Mouse (Mus musculus) MN1 (cell line): ENCODE results near the gene Dbh.
A peak's percentile ranks its signal among the peaks of the same experiment; 100 is the strongest.

ENCODE experiments used
- DNase-seq: peaks from one replicate; pipeline ENCODE4 v3.0.0-alpha.2; 2016; ENCODE audit warnings: low spot score

The Dbh gene

GRCm38 (mm10) chr2:27218569-27218968 lies 53.5 kb downstream of the Dbh start:
- no peak for DNase-seq

DNA sequence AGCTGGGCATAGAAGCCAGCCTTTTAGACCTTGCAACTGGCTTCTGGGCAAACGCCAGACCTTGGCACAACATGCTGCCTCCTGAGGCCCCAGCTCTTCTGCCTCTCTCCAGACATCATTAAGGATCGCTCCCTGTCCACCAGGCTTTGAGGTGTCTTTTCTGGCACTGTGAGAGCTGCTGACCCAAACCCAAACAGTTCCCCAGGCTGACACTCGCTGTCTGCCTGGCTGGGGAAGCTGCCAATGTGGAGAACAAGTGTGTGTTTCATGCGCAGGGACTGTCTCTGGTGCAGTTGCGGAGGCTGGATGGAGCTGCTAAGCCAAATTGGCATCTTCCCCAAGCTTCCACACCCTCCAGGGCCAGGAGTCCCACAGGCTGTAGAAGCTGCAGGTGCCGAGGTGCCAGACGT lies 58.0 kb downstream of the Dbh start:
- DNase-seq = no peak

GRCm38 (mm10) chr2:27226572-27226971 lies 61.5 kb downstream of the Dbh start:
- no peak for DNase-seq

DNA sequence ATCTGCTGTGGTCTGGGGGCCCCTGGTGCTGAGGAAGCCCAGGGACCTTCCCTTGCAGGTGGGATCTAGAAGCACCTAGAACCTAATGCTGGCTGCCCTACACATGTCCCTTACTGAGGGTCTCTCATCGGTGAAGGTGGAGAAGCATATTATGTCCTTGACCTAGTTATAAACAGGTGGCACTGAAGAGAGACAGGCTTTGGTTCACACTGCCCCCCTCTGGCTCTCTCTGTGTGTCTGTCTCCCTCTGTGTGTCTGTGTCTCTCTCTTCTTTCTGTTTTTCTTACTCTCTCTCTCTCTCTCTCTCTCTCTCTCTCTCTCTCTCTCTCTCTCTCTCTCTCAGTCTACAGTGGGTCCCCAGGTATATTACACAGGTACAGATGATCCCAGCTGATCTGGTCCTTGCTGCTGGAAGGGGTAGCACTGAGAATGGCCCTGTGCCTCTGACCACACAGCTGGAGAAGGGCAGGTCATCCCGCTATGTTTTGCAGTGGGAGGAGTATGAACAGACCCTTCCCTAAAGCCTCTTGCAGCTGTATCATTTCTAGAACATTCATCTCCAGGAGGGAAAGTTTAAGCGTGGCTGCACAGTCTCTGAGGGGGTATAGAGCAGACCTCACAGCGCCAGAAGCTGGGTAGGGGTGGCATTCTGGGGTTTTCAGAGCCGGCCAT lies 63.9 kb downstream of the Dbh start:
- no peak for DNase-seq

- DNase-seq = no peak
These were observed 64.6 kb downstream of the Dbh start for GRCm38 (mm10) chr2:27229481-27230105.

DNA sequence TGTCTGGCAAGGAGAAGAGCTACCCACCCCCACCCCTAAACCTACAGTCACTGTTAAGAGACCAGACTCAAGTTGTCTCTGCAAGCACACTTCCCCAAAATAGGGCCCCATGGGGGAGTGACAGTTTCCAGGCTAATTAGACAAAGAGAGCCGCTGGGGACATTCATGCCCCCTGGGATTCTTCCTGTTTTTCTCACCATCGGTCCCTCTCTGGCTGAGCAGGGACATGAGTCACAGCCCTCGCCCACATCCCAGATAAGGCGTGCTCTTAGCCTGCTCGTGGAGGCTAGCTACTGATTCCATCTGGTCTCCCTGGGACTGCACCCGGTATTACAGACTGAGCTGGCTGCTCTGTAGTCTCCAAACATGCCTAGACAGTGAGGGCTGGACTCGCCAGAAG lies 67.3 kb downstream of the Dbh start:
- DNase-seq = peak; percentile 77
